Mouse (Mus musculus): ENCODE data around the gene Mobp.

The Mobp gene

DNA sequence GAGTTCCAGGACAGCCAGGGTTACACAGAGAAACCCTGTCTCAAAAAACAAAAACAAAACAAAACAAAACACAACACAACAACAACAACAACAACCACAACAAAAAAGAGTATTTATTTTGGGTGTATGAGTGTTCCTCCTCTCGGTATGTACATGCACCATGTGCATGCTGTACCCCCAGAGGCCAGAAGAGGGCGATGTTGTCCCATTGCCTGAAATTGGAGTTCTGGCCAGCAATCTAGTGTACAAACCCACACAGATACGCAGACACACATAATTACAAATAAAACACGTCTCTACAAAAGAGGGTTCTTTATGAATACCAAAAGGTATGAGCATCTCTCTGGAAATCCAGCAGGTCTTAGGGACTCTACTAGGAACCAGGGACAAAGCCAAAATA lies 60.6 kb downstream of the Mobp start:
- in situ Hi-C loops (cut with MboI, MseI): no loop called here

DNA sequence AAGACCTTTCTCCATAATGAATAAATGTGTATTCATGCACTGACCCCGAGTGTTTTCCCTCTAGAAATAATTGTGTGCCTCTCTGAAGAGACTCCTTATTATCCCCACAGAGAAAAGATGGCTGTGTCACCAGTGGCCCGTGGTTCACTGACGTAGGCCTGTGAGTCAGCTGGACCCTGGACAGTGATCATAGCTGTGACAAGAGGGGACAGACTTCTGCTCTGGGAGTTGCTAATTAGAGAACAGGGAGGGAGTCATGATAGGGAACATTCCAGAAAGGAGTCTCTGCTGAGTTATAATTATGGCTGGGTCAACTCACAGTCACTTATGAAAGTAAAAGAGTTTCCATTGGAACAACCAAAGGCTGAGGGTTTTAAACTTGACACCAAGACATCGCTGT lies 61.4 kb downstream of the Mobp start:
- in situ Hi-C loops (cut with MboI, MseI): no loop called here

DNA sequence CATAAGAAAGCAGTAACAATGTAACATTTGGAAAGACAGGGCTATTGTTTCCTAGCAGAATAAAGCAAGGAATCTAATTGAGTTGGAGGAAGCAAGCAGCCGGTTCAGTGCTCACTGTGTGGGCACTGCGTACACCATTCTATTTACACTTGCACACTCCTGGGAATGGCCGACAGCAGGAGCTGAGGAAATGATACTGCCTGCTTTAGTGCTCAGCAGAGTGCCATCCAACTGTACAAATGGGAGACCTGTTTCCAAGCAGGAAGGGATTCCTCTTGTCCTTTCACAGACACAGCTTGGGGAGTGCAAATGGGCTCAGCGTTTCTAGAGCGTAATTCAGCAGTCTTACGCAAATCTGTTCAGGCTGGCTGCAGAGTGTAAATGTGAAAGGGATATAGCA lies 63.4 kb downstream of the Mobp start:
- in situ Hi-C loops (cut with MboI, MseI): no loop called here

DNA sequence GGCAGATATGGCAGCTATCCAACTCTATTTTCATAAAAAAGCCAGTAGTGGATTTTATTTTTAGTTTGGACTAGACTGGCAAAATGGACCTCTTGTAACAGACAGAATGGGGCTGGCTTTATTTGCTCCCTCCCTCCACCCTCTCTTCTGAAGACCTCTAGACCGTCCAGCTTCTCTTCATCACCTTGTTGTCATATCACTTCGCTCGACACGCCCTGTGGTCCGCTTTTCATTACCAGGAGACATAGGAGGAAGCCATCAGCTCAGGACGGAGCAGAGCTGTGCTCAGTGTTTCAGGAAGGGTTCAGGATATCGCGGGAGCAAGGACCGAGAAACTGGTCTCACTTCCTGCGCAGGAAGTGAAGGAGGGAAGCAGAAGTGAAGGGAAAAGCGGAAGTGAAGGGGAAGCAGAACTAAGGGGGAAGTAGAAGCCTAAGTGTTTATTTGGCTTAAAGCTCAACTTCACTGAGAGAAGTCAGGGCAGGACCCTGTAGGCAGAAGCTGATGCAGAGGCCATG lies 65.5 kb downstream of the Mobp start:
- in situ Hi-C loops (cut with MboI, MseI): no loop called here

DNA sequence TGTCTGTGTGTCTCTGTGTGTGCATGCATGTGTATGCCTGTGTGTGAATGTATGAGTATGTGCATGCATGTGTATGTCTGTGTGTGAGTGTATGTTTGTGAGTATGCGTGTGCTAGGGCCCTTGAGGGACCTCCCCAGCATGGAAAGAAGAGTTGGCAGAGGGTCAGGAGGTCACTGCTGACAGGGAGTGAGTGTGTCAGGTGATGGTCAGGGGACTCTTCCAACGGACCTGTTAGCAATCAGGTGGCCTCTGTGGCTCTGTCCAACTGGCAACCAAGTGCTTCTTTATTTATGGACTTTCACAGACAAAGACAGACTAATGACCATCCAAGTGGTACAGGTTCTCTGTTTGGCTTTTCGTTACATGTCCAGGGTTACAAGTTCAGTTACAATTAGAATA lies 69.9 kb downstream of the Mobp start:
- in situ Hi-C loops (cut with MboI, MseI): no loop called here

Measured in T-helper 2 cell (primary cell).